Mouse (Mus musculus) kidney, postnatal 25 days (tissue): ENCODE measurements around the gene St8sia1.

ENCODE experiments used
- DNase-seq, 2 experiments: peaks; one replicate each; pipeline ENCODE4 v3.0.0; 2021; ENCODE audit warnings: mixed read lengths in 2 of 2

The St8sia1 gene

DNA sequence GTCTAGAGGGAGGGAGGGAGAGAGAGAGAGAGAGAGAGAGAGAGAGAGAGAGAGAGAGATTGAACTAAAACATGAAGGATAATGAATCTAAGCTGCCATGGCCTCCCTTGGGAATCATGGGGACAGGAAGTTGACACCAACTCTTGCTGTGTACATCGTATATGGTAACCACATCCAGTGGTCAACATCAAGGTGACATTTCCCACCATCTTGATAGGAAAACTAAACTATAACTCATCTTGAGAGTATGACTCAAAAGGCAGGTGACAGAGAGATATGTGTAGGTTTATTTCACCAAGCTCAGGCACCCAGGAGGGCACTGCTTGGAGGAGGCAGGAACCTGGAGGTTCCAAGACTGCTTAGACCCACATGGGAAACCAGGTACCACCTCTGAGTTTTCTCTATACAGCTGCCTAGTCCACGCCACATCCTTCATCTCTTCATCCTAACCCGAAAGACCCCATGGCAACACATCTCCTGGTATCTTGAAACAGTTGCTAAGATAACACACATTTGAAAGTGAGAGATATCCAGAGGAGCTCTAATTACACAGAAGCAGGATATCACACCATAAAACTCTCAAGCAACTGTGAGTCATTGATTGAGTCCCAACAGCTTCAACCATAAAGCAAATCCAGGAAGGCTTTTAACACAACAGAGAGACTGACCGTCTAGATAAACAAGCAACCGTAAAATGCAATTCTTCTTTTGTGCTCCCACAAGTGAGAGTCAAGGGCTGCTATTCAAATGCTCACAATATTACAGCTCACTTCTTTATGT lies 141.1 kb downstream of the St8sia1 start:
- no peak for DNase-seq

DNA sequence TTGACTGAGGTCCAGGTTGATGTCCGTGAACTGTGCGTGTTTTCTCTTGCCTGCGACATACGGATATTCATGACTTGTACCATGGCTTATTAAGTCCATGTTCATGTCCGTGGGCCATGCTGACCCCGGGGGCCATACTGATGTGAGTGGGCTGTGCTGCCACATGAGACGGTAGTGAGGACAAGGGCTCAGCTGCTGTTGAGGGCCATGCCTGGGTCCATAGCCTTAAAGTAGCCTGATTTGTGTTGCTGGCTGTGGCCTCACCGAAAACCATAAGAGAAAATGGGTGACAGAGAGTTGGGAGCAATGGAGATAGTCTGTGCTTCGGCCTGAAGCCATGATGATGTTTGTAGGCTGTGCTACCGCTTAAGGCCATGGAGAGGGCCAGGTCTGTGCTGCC lies 145.9 kb downstream of the St8sia1 start:
- DNase-seq, result no peak

DNA sequence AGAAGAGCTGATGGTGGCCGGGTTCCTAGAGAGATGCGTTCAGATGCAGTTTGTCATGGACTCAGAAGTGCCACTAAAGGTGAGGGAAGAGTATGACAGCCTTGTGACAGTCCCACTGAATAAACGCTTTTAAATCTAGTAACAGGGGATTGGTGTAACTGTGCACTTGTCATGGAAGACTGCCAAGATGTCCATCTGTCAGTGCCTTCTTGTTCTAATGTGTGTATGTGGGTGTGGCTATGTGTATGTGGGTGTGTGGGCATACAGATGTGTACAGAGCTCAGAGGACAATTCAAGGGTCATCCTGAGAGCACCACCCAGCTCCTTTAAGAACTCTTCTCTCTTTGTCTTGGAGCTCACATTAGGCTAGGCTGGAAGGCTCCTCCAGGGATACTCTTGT lies 148.7 kb downstream of the St8sia1 start:
- no peak for DNase-seq

DNA sequence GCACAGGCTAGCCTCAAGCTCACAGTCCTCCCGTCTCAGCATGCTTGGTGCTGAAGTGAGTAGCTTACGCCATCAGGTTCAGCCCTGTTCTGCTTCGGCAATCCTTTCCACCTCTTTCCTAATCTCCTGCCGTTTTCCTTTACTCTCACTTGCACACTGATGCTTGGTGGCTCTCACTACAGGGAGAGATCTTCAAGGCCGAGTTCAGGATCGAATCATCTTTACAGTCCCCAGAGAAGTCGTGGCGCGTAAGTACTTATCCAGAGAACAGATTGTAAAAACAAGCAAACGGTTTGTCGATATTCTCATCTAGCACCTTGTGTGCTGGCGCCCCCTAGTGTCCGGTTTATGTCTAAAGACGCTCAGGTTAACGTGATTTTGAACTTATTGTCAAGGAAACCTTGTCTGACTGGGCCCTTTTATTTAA lies 149.7 kb downstream of the St8sia1 start:
- peak; percentile 84 to 95 for DNase-seq

DNA sequence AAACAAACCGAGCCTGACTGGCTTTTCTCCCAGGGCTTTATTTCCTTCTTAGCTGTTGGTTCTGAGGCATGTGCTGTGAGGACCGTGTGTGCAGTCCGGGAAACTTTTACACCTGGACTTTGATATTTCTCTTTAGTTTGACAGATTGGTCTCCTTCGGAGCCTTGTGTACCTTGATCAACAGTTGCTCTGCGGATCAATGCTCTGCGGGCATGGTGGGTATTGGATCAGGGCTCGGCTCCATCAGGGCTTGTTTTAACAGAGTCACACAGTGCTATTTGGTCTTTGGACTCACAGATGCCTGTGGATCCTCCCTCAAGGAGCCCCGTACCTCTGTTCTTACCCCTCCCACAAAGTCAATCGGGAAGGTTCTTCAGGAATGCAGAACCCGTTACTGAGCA lies 150.2 kb downstream of the St8sia1 start:
- DNase-seq, result peak in 1 of 2 experiments; percentile 25

DNA sequence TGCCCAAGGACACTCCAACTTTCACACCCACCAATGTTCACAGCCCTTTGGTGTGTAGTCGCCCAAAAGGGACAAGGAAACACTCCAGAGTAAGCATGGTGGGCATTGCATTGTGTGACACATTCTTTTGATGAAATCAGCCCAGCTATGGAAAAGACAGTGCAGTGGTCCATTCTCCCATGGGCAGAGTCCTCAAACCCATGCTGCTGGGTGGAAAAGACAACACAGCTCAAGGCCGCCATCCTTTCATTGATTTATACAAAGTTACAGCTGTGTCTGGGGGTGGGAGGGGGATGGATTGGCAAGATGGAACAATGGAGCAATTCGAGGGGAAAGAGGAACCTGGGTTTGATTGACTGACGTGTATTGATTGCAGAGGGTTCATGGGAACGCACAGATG lies 151.3 kb downstream of the St8sia1 start:
- DNase-seq, result no peak

DNA sequence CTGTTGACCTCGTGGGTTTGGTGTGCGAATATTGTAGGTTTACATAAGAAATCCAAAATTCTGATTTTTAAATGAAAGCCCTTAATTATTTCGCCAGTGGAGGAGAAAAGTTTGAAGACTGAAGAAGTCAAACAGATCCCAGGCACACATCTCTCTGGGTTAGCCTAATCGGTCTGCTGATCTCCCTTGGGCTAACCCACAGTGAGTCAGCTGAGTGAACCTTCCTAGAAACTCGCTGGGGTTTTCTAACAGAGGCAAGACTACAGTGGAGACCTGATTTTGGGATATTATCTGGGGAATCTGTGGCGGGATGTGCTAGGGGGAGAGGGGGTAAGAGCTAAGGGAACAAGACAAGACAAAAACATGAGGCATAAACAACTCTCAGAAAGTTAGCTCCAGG lies 154.0 kb downstream of the St8sia1 start:
- DNase-seq, result no peak

DNA sequence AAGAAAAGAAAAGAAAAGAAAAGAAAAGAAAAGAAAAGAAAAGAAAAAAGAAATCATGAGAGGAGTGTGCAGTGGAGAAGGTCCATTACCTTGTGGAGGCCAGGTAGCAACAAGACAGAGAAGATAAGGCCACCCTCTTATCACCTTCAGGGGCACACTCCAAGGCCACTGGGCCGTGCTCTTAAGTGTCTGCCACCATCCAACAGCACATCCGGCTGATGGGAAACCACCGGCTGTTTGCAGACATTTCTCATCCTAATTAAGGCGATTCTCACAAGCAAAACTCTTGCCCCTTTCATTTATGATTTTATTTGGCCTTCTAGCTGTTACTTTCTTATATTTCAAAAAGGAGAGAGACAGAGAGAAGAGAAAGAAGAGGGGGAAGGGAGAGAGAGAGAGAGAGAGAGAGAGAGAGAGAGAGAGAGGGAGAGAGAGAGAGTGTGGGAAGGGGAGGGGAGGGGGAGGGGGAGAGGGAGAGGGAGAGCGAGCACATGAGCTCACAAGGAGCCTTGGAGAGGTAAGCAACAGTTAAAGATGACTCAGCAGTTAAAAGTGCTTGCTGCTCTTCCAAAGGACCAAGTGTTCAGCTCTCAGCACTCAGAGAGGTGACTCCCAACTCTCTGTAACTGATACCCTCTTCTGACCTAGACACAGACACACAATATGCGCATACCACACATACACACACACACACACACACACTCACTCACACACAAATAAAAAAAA lies 154.7 kb downstream of the St8sia1 start:
- DNase-seq, result no peak

DNA sequence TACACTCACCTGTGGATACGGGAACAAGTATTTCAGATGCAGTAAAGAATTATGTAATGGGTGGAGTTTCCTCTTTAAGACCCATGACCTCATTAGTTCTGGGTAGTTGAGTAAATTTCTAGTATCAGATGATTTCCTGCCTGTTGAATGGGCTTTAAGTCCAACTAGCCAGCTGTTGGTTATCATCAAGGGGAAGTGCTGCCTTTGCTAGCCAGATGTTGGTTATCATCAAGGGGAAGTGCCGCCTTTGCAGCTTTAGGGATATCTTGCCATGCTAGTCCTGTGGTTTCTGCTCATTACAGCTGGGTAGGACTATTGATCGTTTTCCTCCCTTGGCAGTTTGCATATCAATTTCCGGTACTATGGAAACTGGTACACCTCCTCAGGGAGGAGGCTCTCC lies 157.9 kb downstream of the St8sia1 start:
- DNase-seq, result no peak

DNA sequence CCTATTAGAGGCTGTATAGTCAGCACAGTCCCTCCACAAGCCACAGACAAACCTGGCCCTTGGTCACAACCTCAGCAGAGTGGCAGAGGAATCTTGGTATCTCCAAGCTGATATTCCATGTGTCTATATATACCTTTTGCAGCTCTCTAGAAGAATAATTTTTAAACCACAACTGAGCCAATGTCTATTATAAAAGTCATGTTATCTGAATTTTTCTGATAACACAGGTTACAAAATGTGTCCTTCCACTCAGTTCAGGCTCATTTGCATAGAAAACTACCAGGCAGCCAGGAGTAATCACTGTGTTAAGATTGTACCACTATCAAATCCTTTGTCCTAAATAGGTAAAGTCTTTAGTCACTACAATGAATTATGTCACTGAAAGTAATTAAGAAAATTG lies 159.8 kb downstream of the St8sia1 start, which contains the start of gene Sult6b2:
Sult6b2 (minus strand) TSS at position 101 of the 400 bp plus-strand sequence.
- no peak for DNase-seq

DNA sequence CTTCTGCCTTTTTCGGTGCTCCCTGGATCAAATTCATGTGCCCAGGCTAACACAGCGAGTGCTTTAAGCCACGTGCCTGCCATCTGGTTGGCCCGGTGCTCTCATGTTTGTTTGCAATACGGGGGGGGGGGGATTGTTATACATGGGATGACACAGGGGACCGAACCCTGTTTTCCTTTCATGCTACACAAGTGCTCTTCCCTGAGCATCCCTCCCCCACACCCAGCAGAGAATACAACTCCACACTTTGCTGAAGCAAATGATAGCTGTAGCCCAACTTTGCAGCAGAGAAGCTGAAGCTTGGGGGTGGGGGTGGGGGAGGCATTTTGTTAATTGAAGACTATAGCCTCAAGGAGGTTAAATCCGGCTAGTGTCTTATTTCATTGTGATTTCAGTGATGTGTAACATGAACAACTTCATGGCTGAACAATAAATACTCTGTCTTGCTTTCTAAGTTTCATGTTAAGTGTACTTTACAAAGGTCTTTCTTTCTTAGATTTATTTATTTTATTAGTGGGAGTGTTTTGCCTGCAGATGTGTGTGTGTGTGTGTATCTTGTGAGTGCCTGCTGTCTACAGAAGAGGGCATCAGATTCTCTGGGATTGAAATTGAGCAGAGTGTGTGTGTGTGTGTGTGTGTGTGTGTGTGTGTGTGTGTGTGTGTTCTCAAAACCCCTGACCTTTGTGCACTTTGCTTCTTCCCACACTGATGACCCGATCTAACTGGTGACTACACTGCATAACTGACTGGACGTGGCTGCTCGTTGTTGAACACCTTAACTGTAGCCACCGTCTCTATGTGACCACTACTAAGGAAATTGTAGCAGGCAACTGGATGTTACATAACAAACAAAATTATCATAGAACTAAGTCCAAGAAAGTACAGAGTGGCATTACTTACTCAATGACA lies 161.4 kb downstream of the St8sia1 start:
- DNase-seq, result no peak

DNA sequence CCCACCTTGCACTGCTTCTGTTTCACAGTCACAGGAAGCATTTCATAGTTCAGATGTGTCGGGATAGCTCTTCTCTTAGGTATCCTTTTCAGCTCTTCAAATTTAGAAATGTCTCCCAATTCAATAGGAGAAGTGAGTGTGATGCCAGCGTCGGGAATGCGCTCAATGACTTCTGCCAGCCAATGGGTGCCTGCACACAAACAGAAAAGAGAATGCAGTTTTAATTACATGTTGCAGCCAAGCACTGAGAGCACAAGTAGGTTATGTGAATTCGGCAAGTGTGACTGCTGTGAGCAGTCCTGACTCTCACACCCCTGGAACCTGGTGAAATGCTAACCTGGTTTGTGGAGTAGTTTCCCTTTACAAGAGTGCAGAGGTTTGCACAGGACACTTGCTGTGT lies 162.6 kb downstream of the St8sia1 start:
- DNase-seq, result no peak

DNA sequence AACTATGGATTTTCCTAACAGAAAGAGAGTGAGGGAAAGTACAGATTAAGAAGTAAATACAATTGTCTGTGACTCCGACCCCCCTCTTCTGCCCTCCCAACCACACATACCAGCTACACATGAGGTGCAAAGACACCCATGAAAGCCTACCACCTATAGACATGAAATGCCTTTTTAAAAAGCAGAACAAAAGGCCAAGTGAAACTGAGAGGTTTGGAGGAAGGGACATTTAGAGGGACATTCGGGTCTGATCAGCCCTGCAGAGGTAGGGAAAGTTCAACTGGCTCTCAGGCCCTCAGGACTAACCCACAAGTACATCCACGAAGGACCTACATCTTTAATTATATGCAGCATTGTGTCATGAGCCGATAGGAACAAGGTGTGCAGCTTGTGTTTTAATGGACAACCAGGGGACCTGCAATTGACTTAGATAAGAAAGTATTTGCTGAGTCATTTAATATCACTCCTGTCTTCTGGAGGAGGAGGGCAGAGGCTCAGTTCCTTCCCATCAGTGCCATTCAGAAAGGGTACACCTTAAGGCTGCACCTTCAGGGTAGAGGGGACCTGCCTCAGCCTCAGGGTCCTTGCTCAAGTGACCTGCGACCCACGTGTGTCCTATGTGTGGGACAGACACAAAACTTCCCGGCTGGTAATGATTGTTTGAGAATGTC lies 164.4 kb downstream of the St8sia1 start:
- DNase-seq, result no peak

DNA sequence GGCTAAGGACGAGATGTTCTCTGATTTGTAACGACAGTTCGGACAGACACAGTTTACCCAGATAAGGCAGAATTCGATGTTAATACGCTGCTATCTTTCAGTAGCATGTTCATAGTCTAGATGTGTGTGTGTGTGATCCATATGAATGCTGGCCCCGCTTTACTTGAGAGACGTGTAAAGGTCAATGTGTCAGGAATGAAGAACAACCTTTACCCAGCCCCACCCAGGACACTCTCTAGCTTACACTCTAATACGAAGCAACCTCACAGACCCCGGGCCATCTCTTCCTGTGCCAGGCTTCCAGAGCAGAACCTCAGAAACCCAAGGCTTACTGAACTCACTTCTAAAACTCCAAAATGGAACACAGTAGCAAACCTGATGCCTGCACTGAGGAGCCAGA lies 165.4 kb downstream of the St8sia1 start:
- no peak for DNase-seq

DNA sequence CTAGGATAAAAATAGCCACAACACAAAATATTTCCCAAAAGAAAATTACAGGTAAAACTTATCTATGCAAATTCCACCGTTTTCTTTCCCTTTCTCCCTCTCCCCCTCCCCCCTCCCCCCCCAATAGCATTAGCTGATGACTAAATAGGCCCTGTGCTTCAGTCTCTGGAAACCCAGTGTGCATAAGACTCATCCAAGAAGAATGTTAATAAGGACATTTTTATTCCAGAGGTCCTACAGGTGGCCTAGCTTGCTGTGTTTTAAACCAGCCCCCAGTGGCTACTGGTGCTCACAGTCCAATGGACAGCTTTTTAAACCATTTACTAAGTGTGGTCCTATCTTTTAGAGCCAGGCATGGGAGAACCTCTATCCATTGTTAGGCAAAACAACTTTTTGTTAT lies 166.3 kb downstream of the St8sia1 start:
- no peak for DNase-seq

DNA sequence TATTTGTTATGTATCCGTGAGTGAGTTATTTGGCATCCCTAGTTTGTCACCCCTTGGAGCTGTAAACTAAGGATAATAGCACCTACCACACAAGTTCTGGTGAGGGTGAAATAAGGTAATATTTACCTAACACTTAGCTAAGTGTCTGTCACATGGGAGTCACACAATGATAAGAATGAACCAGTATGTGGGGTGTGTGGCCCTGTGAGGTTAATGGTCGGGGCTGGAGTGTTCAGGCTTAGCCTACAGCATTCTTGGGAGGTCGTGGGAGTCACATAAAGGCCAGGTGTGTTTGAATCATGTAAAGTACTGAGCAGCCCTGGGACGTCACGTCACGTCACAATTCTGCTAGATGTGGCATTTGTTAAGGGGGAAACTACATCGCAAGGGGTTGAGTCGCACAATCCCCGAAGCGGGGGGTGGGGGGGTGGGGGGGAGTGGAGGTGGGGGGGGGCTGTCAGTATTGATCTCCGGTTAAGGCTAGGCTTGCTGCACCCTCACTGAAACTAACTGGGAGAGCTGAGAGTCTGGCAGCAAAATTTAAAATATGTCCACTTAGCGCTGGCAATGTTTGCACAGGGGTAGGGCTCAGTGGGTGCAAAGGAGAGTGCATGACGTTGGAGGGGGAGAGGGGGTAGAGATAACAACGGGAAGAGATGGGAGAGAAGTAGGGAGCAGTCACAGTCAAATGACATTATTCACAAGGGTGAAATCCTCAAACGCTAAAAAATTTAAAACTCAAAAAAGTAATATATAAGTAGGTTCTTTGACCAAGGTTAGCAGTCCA lies 168.4 kb downstream of the St8sia1 start:
- no peak for DNase-seq

DNA sequence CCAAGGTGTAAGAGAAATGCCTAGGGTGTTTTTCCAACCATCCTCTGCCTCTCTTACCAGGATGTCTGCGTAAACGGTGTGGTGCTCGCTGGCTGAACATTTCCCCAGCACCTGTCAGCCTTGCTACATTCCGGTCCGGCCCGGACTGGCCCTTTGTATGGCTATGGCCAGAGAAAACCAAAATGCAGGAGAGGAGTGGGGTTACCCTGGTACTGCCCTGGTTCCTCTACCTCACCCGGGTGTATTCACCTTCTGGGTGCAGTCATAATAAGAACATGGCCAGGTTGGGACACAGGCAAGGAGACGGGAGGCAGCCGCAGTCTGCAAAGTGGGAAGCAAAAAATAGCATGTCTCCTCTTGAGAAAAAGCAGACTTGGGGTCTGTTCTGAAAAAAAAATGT lies 169.2 kb downstream of the St8sia1 start:
- no peak for DNase-seq

DNA sequence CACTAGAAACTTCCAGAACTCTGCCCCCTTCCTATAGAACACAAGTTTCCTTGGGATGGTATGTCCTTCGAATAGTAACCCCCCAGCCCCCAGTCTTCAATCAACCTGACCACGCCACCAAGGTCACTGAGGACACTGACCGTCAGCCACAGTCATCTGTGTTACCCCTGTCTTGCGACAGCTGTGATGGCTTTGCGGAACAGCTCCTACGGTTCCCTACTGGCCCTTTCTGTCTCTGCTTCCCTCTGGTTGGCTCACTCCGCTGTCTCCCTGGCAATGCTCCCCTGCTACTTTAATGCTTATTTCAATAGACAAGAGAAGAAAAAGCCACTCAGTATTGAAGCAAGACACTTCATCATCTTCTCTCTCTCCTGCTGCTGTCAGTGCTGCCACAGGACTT lies 170.8 kb downstream of the St8sia1 start:
- no peak for DNase-seq

DNA sequence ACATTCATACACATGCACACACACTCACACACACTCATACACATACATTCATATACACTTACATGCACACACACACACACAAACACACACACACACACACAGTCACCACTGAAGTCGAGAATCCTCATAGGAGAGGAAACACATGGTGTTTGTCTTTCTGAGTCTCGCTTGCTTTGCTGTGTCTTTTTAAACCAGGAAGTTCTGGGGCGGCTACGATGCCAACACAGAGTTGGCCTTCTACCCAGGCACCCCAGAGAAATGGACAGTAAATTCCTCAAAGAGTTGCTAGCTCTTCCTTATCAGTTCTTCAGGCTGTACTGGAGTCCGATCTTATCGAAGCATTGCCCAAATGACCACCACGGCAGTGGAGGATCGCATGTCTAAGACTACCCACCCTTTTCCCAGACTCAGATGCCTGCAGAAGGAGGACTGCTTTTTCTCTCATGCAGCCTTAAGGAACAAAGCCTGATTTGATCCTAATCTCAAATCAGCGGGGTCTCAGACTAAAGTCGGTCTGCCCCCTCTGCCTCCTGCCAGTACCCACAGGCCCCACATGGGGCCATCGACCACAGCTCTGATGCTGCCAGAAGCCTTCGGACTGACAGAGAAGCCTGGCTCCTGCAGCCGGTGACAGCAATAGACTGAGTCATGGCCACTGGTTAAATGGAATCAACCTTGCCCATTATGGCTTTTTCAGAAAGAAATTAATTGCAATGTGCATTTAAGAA lies 171.8 kb downstream of the St8sia1 start:
- DNase-seq, result no peak

DNA sequence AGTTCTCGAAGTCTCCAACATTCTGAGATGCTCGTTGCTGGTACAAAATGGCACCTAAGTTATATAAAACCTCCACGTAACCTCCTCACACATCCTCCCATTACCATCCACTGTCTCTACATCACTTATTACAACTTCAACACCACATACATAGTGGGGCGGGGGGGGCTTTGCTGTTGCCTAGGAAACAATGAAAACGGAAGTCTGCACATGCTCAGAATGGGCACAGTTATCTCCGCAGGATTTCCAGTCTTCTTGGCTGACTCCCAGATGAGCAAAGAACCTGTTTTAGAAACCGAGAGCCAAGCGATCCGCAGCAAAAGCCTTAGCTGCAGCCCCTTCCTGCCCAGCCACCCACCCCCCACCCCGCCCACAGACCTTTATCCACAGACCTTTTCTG lies 174.5 kb downstream of the St8sia1 start:
- DNase-seq, result no peak
